Mouse (Mus musculus) neural tube, embryonic 15.5 days (tissue): Measurements from ENCODE around the gene Rbbp5. TPM values are rescaled to one million over a fixed set of nuclear protein-coding genes. Genes with fewer than 3 reads are reported as not detected.

Experiments used
- ATAC-seq: fragments of 200-750 bp; cut with Nextera tagmentation; 2 replicates; pipeline ENCODE4 v1.8.0; 2017; ENCODE audit warnings: mild to moderate bottlenecking, moderate TSS enrichment, moderate library complexity; ENCODE audit not compliant: low FRiP score
- H3K27ac ChIP-seq: fragments of 300-500 bp; sonication (generic); replicated peaks from 2 replicates; pipeline ENCODE4 v1.5.1; 2015; ENCODE audit warnings: mild to moderate bottlenecking, inconsistent platforms
- H3K27me3 ChIP-seq: fragments of 300-500 bp; sonication (generic); replicated peaks from 2 replicates; pipeline ENCODE4 v1.6.1; 2015; ENCODE audit warnings: inconsistent platforms
- H3K36me3 ChIP-seq: fragments of 300-500 bp; sonication (generic); 2 replicates; pipeline ENCODE4 v1.6.1; 2015; ENCODE audit warnings: inconsistent platforms
- H3K4me1 ChIP-seq: fragments of 300-500 bp; sonication (generic); 2 replicates; pipeline ENCODE4 v1.6.1; 2015; ENCODE audit warnings: inconsistent platforms
- H3K4me2 ChIP-seq: fragments of 300-500 bp; sonication (generic); 2 replicates; pipeline ENCODE4 v1.6.1; 2015; ENCODE audit warnings: inconsistent platforms, mild to moderate bottlenecking, moderate library complexity
- H3K4me3 ChIP-seq: fragments of 300-500 bp; sonication (generic); replicated peaks from 2 replicates; pipeline ENCODE4 v1.5.1; 2015; ENCODE audit warnings: mild to moderate bottlenecking, inconsistent platforms
- H3K9ac ChIP-seq: fragments of 300-500 bp; sonication (generic); replicated peaks from 2 replicates; pipeline ENCODE4 v1.6.1; 2015; ENCODE audit warnings: mild to moderate bottlenecking, inconsistent platforms
- H3K9me3 ChIP-seq: fragments of 300-500 bp; sonication (generic); replicated peaks from 2 replicates; pipeline ENCODE4 v1.6.1; 2016; ENCODE audit warnings: inconsistent platforms
- WGBS: fragments of 180-500 bp; shearing (Covaris S2); methylation state at CpG from one replicate; pipeline ENCODE4 v1.1.7; 2015; ENCODE audit warnings: mixed read lengths; 5-methylcytosine and 5-hydroxymethylcytosine counted together
- polyA plus RNA-seq: library from polyadenylated mRNA; unstranded; fragments of >200 nt; fragmentation: Nextera tagmentation; extraction: Ambion mirVana; gene quantifications from 2 replicates; pipeline ENCODE4 v1.2.1, GENCODE M21; 2015

The Rbbp5 gene
- polyA plus RNA-seq, 1 experiment from 2014 or later: 42.8 TPM

DNA sequence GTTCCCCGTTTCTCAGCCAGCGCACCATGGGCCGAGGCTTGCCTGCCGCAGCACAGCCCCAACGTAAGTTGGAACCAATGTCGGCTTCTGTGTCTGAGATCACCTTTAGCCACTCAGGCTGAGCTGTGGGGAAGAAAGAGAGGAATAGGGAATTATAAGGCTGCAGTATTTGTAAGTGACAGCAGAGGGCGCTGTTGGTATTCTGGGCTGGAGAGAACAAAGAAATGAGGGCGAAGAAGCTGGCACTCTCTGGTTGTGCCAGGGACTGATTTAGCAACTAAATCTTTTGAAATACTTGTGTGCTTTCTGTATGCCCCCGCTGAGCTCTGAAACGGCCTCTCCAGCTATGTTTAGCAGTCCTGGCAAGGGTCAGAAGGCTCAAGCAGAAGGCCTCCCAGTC is 48.7 kb downstream of the Rbbp5 start:
- Histone ChIP-seq H3K4me3 (no peak overlapping the region), H3K4me1 (peaks cover 25% of the 10 kb centered on the region), H3K27ac (peak overlapping the region; percentile 77), H3K9me3 (no peaks in the 10 kb centered on the region), H3K27me3 (no peaks in the 10 kb centered on the region), H3K4me2 (no peak overlapping the region), H3K36me3 (peaks cover 19% of the 10 kb centered on the region; the same call in 1 of the 2 replicates), H3K9ac (peak overlapping the region; percentile 11; the same call in 1 of the 2 replicates)
- 7% methylated on average over 10 of the region's 10 CpGs for WGBS
- peak; percentile 80 for ATAC-seq

DNA sequence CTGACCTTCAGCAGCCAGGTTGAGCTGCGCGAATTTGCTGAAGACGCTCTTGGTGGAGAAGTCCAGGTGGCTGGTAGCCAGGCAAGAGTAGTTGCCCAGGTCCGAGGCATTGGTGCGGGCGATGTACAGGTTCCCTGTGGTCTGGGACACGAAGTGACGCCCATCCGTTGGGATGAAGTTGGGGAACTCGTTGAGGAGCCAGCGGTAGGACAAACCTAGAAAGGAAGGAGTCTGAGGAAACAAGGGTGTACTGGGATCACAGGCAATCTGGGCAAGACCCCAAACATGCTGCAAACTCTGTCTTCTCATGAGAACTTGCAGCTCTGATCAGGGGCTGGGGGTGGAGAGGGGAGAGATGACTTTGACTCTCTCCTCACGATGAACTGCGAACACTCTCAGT is 50.9 kb downstream of the Rbbp5 start:
- 96% methylated on average over 13 of the region's 13 CpGs for whole genome bisulfite sequencing
- H3K27me3 ChIP-seq: no peaks in the 10 kb centered on the region
- 0 out of 2 replicates have a peak, but pooled peaks cover 11% of the 10 kb centered on the region for H3K36me3 ChIP-seq
- no peak for ATAC-seq
- no peak overlapping the region for H3K4me3 ChIP-seq
- H3K9me3 ChIP-seq: no peaks in the 10 kb centered on the region
- H3K27ac ChIP-seq: no peak overlapping the region
- no peak overlapping the region for H3K4me2 ChIP-seq
- H3K9ac ChIP-seq: no peak overlapping the region
- H3K4me1 ChIP-seq: peaks cover 34% of the 10 kb centered on the region

DNA sequence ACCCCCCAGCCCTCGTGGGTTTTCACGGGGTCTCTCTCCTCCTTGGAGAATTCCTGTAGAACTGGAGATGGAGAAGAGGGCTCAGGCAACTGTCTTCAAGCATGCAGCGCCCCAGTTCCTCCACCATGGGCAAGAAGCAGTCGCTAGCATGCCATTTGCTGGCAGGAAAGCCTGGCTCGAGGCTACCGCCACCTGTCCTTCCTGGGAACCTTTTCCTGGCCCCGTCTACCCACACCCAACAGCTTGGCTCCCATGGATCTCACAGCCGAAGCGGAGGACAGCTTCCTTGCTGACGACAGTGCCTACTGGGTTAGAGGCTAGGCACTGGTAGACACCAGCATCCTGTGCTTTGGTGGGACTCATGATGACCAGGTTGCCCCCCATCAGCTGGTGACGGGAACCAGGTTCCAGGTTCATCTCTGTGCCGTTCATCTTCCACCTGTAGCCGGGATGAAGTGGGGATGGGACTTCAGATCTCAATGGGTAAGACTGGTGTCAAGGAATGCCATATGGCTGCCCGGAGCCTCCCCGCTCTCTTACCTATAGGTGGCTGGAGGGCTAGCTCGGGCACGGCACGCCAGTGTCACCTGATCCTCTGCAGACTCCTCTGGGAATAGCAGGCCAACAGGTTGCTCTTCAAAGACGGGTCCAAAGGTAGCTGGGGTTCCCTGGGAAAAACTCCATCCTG is 51.6 kb downstream of the Rbbp5 start:
- H3K4me2 ChIP-seq: no peak overlapping the region
- H3K4me1 ChIP-seq: peaks cover 41% of the 10 kb centered on the region
- H3K27ac ChIP-seq: no peak overlapping the region
- H3K9me3 ChIP-seq: no peaks in the 10 kb centered on the region
- 88% methylated on average over 19 of the region's 19 CpGs for WGBS
- H3K4me3 ChIP-seq: no peak overlapping the region
- 0 out of 2 replicates have a peak, but pooled peaks cover 8% of the 10 kb centered on the region for H3K36me3 ChIP-seq
- H3K27me3 ChIP-seq: no peaks in the 10 kb centered on the region
- no peak overlapping the region for H3K9ac ChIP-seq
- no peak for ATAC-seq

DNA sequence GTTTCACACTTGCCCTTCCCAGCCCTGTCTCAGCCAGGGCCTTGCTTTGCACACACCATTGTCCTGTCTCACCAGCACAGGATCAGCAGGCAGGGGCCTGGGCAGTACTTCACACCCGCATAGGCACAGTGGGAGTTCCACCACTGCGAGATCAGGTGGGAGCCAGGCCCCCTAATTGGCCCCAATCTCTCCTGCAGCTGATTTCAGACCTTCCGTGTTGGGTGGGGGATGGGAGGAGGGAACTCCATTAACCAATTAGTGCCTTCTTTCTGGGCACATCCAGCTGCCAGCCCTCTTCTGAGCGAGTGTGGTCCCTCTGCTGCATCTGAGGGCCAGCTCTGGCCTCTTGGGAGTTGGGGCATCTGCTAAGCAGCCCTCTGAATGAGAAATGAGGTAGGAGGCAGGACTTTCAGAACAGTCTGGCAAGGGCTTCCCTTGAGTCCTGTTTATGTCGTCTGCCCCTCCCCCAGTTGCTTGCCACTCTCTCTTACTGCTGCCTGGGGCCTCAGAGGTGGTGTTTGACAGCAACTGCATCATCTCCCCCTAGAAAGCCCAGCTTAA is 53.5 kb downstream of the Rbbp5 start:
- WGBS: 9% methylated on average over 5 of the region's 5 CpGs
- Histone ChIP-seq H3K9me3 (no peaks in the 10 kb centered on the region), H3K27me3 (no peaks in the 10 kb centered on the region), H3K9ac (no peak overlapping the region), H3K36me3 (0 out of 2 replicates have a peak, but pooled peaks cover 6% of the 10 kb centered on the region), H3K4me2 (no peak overlapping the region), H3K27ac (peak overlapping the region; percentile 56; the same call in 1 of the 2 replicates), H3K4me1 (peaks cover 48% of the 10 kb centered on the region), H3K4me3 (no peak overlapping the region)
- ATAC-seq: no peak

DNA sequence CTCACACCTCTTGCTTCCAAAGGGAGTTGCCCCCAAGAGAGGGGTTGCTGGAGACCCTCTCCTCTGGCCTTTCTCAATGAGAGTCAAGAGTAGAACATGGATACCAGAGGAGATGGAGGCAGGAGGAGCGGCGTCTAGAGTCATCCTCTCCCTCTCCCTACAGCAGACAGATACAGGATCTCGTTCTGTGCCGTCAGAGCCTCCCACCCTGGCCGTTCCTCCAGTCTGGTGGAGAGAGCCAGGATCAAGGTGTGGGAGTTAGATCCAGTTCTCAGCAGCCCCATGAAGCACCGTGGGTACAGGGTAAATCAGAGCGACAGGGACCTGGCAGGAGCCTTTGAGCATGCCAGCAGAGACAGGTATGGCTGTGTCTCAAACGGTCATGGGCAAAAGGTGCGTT is 55.4 kb downstream of the Rbbp5 start:
- Histone ChIP-seq H3K27ac (no peak overlapping the region), H3K4me1 (peaks cover 36% of the 10 kb centered on the region), H3K9me3 (no peaks in the 10 kb centered on the region), H3K4me3 (no peak overlapping the region), H3K36me3 (0 out of 2 replicates have a peak, but pooled peaks cover 6% of the 10 kb centered on the region), H3K4me2 (no peak overlapping the region), H3K9ac (no peak overlapping the region), H3K27me3 (no peaks in the 10 kb centered on the region)
- no peak for ATAC-seq
- 64% methylated on average over 9 of the region's 9 CpGs for WGBS

DNA sequence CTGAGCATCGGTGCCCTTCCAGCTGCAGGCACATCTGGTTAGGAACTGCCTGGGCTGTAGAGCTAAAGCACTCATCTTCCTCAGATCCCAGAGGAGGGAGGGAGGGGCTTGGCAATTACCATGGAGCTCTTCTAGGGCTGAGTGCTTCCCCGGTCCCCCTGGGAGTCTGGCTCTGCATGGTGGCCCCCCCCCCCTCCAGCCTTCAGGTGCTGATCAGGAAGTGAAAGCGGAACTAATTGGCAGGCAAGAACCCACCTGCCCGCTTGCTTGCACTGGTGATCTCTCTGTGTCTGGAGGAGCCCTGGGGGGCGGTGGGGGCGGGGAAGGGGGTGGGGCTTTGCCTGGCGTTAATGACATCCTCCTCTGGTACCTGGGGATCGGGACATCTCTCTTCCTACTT is 56.7 kb downstream of the Rbbp5 start:
- no peaks in the 10 kb centered on the region for H3K9me3 ChIP-seq
- WGBS: 5% methylated on average over 8 of the region's 8 CpGs
- ATAC-seq: peak; percentile 25; the same call in 1 of the 2 replicates
- 0 out of 2 replicates have a peak overlapping the region, but pooled peaks have one; percentile 7 for H3K9ac ChIP-seq
- no peaks in the 10 kb centered on the region for H3K27me3 ChIP-seq
- peak overlapping the region; percentile 27; the same call in 1 of the 2 replicates for H3K4me2 ChIP-seq
- no peak overlapping the region for H3K27ac ChIP-seq
- peaks cover 38% of the 10 kb centered on the region for H3K4me1 ChIP-seq
- H3K36me3 ChIP-seq: 0 out of 2 replicates have a peak, but pooled peaks cover 3% of the 10 kb centered on the region
- no peak overlapping the region for H3K4me3 ChIP-seq

DNA sequence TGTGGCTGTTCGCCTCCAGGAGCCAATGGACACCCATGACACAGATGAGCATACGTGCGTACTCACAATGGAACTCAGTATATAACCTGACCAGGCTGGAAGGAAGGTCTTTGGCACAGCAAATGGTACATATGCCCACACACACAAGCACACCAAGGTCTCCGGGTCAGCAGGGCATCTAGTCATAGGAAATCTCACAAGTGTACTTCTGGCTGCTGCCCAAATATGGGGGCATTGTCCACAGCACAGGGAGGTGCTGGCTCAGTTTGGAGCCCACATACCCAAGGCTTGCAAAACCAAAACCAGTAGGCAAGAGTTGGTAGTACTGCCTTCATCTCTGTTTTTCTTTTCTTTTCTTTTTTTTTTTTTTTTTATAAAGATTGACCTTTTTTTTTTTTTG is 58.4 kb downstream of the Rbbp5 start:
- H3K4me1 ChIP-seq: peaks cover 40% of the 10 kb centered on the region
- H3K4me3 ChIP-seq: no peak overlapping the region
- H3K4me2 ChIP-seq: no peak overlapping the region
- no peaks in the 10 kb centered on the region for H3K9me3 ChIP-seq
- no peak overlapping the region for H3K27ac ChIP-seq
- WGBS: 93% methylated on average over 4 of the region's 4 CpGs
- ATAC-seq: no peak
- no peaks in the 10 kb centered on the region for H3K36me3 ChIP-seq
- H3K9ac ChIP-seq: no peak overlapping the region
- H3K27me3 ChIP-seq: no peaks in the 10 kb centered on the region

DNA sequence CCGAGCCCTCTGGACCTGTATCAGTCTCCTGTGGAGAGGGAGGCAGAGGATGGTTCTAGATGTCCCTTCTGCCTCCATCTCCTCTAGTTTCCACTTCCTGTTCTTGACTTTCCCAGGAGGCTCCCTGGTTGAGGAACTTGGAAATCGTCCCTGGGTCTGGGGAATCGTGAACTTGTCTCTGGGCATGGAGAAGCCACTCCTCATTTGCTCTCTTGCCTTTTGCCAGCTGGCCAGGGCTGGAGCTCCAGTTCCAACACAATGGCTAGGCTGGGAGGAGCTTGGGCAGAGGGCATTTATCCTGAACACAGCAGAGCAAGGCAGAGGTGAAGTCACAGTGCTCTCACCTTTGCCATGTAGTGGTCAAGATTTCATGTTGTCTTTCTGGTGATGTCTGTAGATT is 59.3 kb downstream of the Rbbp5 start:
- Histone ChIP-seq H3K4me2 (no peak overlapping the region), H3K4me3 (no peak overlapping the region), H3K9ac (no peak overlapping the region), H3K9me3 (no peaks in the 10 kb centered on the region), H3K36me3 (no peaks in the 10 kb centered on the region), H3K27me3 (no peaks in the 10 kb centered on the region), H3K27ac (no peak overlapping the region), H3K4me1 (peaks cover 38% of the 10 kb centered on the region)
- WGBS: 79% methylated on average over 3 of the region's 3 CpGs
- ATAC-seq: no peak

DNA sequence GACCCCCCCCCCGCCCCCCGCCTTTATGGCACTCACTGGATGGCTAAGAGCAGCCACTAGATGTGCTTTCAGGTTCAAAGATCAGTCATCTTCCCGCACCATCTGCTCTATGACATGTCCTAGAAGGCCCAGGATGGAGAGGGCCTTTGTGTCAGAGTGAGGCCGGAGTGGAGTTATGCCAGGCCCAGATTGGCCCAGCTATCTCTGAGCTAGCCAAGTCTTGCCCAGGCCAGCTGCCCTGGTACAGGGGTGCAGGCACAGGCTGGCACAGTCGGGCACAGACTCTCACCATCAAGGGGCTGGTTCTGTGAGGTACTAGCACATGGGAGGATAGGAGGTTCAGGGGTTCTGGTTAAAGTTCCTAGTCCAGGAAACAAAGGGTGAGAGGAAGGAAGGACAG is 60.6 kb downstream of the Rbbp5 start:
- ATAC-seq: no peak
- Histone ChIP-seq H3K9ac (no peak overlapping the region), H3K27ac (no peak overlapping the region), H3K4me3 (no peak overlapping the region), H3K27me3 (no peaks in the 10 kb centered on the region), H3K36me3 (no peaks in the 10 kb centered on the region), H3K9me3 (no peaks in the 10 kb centered on the region), H3K4me2 (no peak overlapping the region), H3K4me1 (peaks cover 51% of the 10 kb centered on the region)
- WGBS: 75% methylated on average over 5 of the region's 5 CpGs

DNA sequence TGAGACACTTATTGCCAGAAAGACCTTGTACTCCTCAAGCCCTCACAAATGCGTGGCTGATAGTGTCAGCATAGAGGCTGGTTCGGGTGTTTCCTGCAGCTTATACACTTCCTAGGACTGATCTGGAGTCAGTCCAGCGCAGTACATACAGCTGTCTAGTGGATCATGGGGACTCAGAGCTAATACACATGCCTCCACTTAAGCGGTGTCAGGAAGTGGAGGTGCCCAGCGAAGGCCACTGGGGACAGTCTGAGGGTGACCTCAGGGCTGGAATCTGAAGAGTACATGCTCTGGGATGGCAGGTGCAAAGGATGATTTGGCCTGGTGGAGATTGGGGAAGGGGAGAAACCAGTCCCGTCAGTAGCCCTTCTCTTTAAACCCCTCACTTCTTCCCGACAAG is 63.5 kb downstream of the Rbbp5 start:
- no peak for ATAC-seq
- Histone ChIP-seq H3K9me3 (no peaks in the 10 kb centered on the region), H3K27ac (no peak overlapping the region), H3K9ac (no peak overlapping the region), H3K4me1 (peaks cover 39% of the 10 kb centered on the region), H3K4me2 (peak overlapping the region; percentile 77), H3K36me3 (no peaks in the 10 kb centered on the region), H3K4me3 (peak overlapping the region; percentile 50; the same call in 1 of the 2 replicates), H3K27me3 (0 out of 2 replicates have a peak, but pooled peaks cover 3% of the 10 kb centered on the region)
- WGBS: 60% methylated on average over 7 of the region's 7 CpGs

DNA sequence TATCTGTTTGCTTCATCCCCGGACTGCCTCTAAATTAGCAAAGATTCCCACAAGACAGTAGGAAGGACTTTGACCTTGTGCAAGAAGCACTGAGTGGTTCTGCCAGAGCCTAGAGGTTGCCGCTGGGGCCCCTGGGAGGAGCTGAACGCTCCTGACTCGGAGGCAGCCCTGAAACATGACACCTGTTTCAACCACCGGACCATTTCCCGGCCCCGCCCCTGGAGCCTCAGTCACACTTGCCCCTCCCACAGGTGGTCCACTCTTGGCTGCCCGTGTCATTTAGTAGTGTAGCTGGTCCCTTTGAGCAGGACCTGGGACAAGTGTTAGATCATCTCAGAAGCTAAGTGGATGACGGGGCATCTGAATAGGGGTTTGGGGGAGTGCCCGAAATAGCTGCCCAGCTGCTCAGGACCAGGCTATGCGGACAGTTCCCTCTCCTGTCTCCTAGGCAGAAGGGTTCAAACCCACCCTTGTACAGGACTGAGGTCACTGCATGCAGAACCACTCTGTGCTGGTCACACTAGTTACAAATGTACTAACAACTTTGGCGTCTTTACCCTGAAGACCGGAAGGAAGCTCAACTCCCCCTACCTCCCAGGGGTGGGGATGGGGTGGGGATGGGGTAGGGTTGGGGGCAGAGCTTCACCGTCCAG is 64.1 kb downstream of the Rbbp5 start:
- Histone ChIP-seq H3K36me3 (no peaks in the 10 kb centered on the region), H3K27ac (no peak overlapping the region), H3K27me3 (0 out of 2 replicates have a peak, but pooled peaks cover 3% of the 10 kb centered on the region), H3K4me1 (peaks cover 39% of the 10 kb centered on the region), H3K9me3 (no peaks in the 10 kb centered on the region), H3K9ac (peak overlapping the region; percentile 55), H3K4me3 (peak overlapping the region; percentile 50), H3K4me2 (peak overlapping the region; percentile 77)
- 7% methylated on average over 14 of the region's 14 CpGs for WGBS
- no peak for ATAC-seq
